In genomic region chr12:25957547-25957946, GRCm38 (mm10) we compare ENCODE assay signal across 32 mouse cellular contexts.
DNase-seq lines count a peak whose midpoint lies in the region; ATAC-seq and TF ChIP-seq lines count a peak whose summit lies in the region.
"Had no signal": no experiment of that assay in that cellular context is flagged by ENCODE, and none has a peak within 500 bp of the region (broad histone marks: within the 10 kb centered on the region; RNA-seq: fewer than 3 reads in every experiment).

No protein-coding gene starts in this region.

- DNase-seq in 416B (ENCODE audit: low read depth), result peak; percentile 2
- peak; percentile 49 for DNase-seq in CD4-positive, CD25-positive, alpha-beta regulatory T cell, adult 2 months (ENCODE audit: low read depth, low spot score)
- no peak for DNase-seq in gastrocnemius, postnatal 25 days
- DNase-seq in lung, postnatal 0 days (ENCODE audit: low spot score), result no peak
- no peak for DNase-seq in lung, postnatal 25 days (ENCODE audit: low spot score)
- DNase-seq: adrenal gland, adult 2 months; adrenal gland, postnatal 36 days; B cell, adult 2 months; cerebellum, adult 18-20 months; cerebellum, postnatal 14 days; gastrocnemius, postnatal 10 days; heart, adult 18-20 months; heart, postnatal 10 days; kidney, adult 8-10 months; kidney, postnatal 4 days; left cerebral cortex, postnatal 4 days; liver, postnatal 0 days; right cerebral cortex, postnatal 14 days; thymus, postnatal 36 days had no signal

- TF ChIP-seq CTCF in lung, postnatal 0 days (IDR thresholded peaks at IDR 0.05), result no peak

- H3K4me3 ChIP-seq in lung, postnatal 0 days (ENCODE audit: low read depth, low read length), result no peak overlapping the region
- H3K4me3 ChIP-seq: forebrain, embryonic 13.5 days; heart, embryonic 13.5 days; liver, embryonic 12.5 days; midbrain, embryonic 10.5 days; myocyte; neural tube, embryonic 13.5 days; stomach, embryonic 15.5 days had no signal

- H3K9ac ChIP-seq in lung, postnatal 0 days (replicated peaks; ENCODE audit: low read depth), result no peak overlapping the region
- H3K9ac ChIP-seq: forebrain, embryonic 13.5 days; heart, embryonic 13.5 days; liver, embryonic 12.5 days; liver, postnatal 0 days; neural tube, embryonic 13.5 days; stomach, embryonic 15.5 days had no signal

- 0 out of 2 replicates have a peak, but pooled peaks have one; percentile 29 for ATAC-seq in common myeloid progenitor, adult 5-6 weeks (replicated peaks; ENCODE audit: low read depth, poor library complexity, severe bottlenecking)
- ATAC-seq in megakaryocyte progenitor cell, adult 5-6 weeks (replicated peaks; ENCODE audit: poor library complexity), result peak; percentile 61; the same call in 1 of the 2 replicates
- ATAC-seq in lung, postnatal 0 days, result no peak
- ATAC-seq: forebrain, embryonic 13.5 days; hindbrain, embryonic 16.5 days; intestine, embryonic 16.5 days; liver, embryonic 12.5 days; liver, postnatal 0 days had no signal

- no peak overlapping the region for H3K27ac ChIP-seq in lung, postnatal 0 days (ENCODE audit: low read length)
- H3K27ac ChIP-seq: forebrain, embryonic 13.5 days; heart, embryonic 13.5 days; kidney, postnatal 0 days; liver, embryonic 12.5 days; macrophage; midbrain, embryonic 10.5 days; neural tube, embryonic 13.5 days; stomach, embryonic 15.5 days had no signal

- WGBS in lung, postnatal 0 days, result 74% methylated on average over 1 of the region's 1 CpGs

- no peak overlapping the region for H3K4me2 ChIP-seq in lung, postnatal 0 days (replicated peaks; ENCODE audit: low read depth, low read length)
- H3K4me2 ChIP-seq: forebrain, embryonic 13.5 days; heart, embryonic 13.5 days; liver, embryonic 12.5 days; neural tube, embryonic 13.5 days; stomach, embryonic 15.5 days had no signal

- no peak for TF ChIP-seq EP300 in lung, postnatal 0 days (IDR thresholded peaks at IDR 0.05)

- H3K4me1 ChIP-seq in lung, postnatal 0 days (ENCODE audit: insufficient read depth, low read depth, low read length), result no peaks in the 10 kb centered on the region
- H3K4me1 ChIP-seq: forebrain, embryonic 13.5 days; heart, embryonic 13.5 days; liver, embryonic 12.5 days; neural tube, embryonic 13.5 days; stomach, embryonic 15.5 days had no signal

- no peaks in the 10 kb centered on the region for H3K27me3 ChIP-seq in lung, postnatal 0 days (replicated peaks; ENCODE audit: insufficient read depth, low read length)
- H3K27me3 ChIP-seq: forebrain, embryonic 13.5 days; heart, embryonic 13.5 days; liver, embryonic 12.5 days; neural tube, embryonic 13.5 days; stomach, embryonic 15.5 days had no signal

- H3K36me3 ChIP-seq in lung, postnatal 0 days (ENCODE audit: insufficient read depth, low read length), result no peaks in the 10 kb centered on the region
- H3K36me3 ChIP-seq: heart, embryonic 13.5 days; liver, embryonic 12.5 days; midbrain, embryonic 10.5 days; neural tube, embryonic 13.5 days; stomach, embryonic 15.5 days had no signal

- H3K9me3 ChIP-seq in lung, postnatal 0 days (ENCODE audit: low read length), result no peaks in the 10 kb centered on the region
- H3K9me3 ChIP-seq: forebrain, embryonic 13.5 days; heart, embryonic 13.5 days; liver, embryonic 12.5 days; midbrain, embryonic 10.5 days; neural tube, embryonic 13.5 days; stomach, embryonic 15.5 days had no signal

Comparison
In these comparisons a context has a peak if more than half of its experiments do, and no peak if none do; other contexts are left out.
1. DNase-seq: peak in 416B (single experiment) and CD4-positive, CD25-positive, alpha-beta regulatory T cell, adult 2 months (single experiment); none in gastrocnemius, postnatal 25 days (single experiment), lung, postnatal 0 days (single experiment) and lung, postnatal 25 days (single experiment).